Mouse (Mus musculus): ENCODE data around the gene Fuca2.

Gene Fuca2

DNA sequence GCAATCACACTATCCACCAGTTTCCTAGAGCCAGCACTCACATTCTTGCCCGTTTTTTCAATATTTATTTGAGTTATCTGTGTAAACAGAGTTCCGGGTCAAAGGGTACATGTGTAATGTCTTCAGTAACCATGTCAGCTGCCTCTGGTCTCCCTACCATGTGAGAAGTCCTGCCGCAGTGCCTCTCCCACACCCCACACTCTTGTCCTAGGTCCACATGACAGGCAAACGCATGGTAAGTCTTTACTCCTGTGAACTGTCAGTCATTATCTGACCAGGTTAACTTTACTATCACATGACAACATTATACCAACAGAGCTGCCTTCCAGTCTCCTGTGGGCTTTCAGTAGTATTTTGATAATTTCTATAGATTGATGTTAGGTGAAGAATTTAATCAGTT, 28.8 kb downstream of the Fuca2 start:
- DNase-seq (ENCODE audit: low read depth, low spot score): no peak

- no peak for DNase-seq (ENCODE audit: low read depth, low spot score)
These were observed 35.4 kb downstream of the Fuca2 start for GRCm38 (mm10) chr10:13534751-13535150.

- no peak for DNase-seq (ENCODE audit: low read depth, low spot score)
These were observed 37.4 kb downstream of the Fuca2 start for GRCm38 (mm10) chr10:13536706-13537105.

GRCm38 (mm10) chr10:13539769-13540333, 40.5 kb downstream of the Fuca2 start:
- DNase-seq (ENCODE audit: low read depth, low spot score): no peak

- DNase-seq (ENCODE audit: low read depth, low spot score): no peak
These were observed 42.4 kb downstream of the Fuca2 start for GRCm38 (mm10) chr10:13541721-13542120.

DNA sequence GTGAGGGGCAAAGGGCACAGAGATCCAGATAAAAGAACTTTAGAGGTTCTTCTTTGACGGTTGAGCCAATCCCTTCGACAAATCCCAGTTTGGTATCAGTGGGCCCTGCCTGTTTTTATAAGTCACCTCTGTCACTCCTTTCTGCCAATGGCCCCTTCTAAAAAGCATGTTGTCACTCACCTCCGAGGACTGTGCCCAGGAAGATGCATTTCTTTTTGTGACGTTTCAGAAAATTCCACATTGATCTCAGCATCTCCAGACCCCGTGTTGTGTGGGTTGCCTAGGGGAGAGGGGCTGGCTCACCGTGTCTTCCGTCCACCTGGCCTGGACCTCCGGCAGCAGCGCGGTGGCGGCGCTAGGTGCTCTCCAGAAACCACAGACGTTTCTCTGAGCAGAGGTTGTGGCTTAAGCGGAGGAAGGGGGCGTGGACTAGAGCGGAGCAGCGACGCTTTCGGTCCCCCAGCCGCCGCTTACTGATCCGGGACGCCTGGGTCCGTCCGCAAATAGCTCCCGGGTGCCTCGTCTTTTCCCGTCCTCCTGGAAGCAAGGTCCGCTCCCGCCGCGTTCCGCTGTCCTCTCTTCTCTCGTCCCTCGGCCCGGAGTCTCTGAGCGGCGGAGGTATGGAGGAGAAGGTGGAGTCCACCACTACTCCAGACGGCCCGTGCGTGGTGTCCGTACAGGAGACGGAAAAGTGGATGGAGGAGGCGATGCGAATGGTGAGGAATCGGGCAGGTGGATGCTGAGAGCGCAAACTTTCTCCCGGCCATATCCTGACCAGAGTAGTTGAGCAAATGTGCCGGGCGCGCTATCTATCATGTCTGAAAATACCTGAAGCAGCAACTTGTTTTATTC, 53.5 kb downstream of the Fuca2 start, which contains the start of the genes Adat2 and Pex3:
Gene Adat2, plus strand, starts transcription at position 249 of the 852 bp plus-strand sequence.
Gene Pex3, minus strand, starts transcription at position 497 of the 852 bp plus-strand sequence.
- peak; percentile 81 for DNase-seq (ENCODE audit: low read depth, low spot score)

- no peak for DNase-seq (ENCODE audit: low read depth, low spot score)
These were observed 54.2 kb downstream of the Fuca2 start for GRCm38 (mm10) chr10:13553498-13553985.

DNA sequence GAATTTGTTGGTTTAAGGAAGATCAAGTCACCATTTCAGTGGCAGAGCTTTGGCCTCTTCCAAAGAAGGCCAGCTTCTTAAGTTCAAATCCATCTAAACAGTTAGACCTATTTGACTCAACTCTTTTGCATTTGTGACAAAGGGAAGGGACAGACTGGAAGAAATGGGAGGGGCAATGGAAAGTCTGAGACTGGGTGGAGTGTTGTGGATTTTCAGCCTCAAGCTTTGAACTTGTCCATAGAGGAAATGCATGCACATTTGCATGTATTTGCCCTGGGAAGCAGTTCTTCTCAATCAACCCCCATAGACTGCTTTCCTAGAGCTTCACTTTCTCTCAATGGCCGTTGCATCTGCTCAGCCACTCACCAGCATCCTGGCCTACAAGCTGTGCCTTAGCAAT, 55.0 kb downstream of the Fuca2 start:
- DNase-seq (ENCODE audit: low read depth, low spot score): no peak

- DNase-seq (ENCODE audit: low read depth, low spot score): no peak
These were observed 60.8 kb downstream of the Fuca2 start for GRCm38 (mm10) chr10:13560014-13560674.

- DNase-seq (ENCODE audit: low read depth, low spot score): no peak
These were observed 65.2 kb downstream of the Fuca2 start for GRCm38 (mm10) chr10:13564364-13565079.

- no peak for DNase-seq (ENCODE audit: low read depth, low spot score)
These were observed 65.7 kb downstream of the Fuca2 start for GRCm38 (mm10) chr10:13565080-13565448.

- DNase-seq (ENCODE audit: low read depth, low spot score): no peak
These were observed 67.1 kb downstream of the Fuca2 start for GRCm38 (mm10) chr10:13566393-13566792.
